Mouse (Mus musculus) liver, adult 2 months (tissue): Measurements from ENCODE around the gene Pstpip1.

Experiments used
- CTCF ChIP-seq: fragments of 200-500 bp; IDR thresholded peaks from 2 replicates; pipeline ENCODE4 v1.5.1; 2011; ENCODE audit warnings: low read depth, low read length, control low read depth
- POLR2A ChIP-seq: fragments of 200-500 bp; IDR thresholded peaks from 2 replicates; pipeline ENCODE4 v1.6.1; 2011; ENCODE audit warnings: low read length, control low read depth; ENCODE audit not compliant: insufficient read depth; ENCODE audit errors: extremely low read depth

GRCm38 (mm10) chr9:56089778-56090520 is at the start of gene Pstpip1:
- TF ChIP-seq CTCF, result no peak
- TF ChIP-seq POLR2A, result no peak
